Mouse (Mus musculus) thymus, postnatal 14 days (tissue): ENCODE measurements around the gene Dmgdh.

ENCODE experiments used
- DNase-seq: peaks from one replicate; pipeline ENCODE4 v3.0.0; 2021

Dmgdh gene

GRCm38 (mm10) chr13:93773704-93774315 is 99.6 kb downstream of the Dmgdh start:
- DNase-seq: no peak

- DNase-seq: no peak
Measured at GRCm38 (mm10) chr13:93782823-93783222, 108.6 kb downstream of the Dmgdh start.

- DNase-seq: peak; percentile 39
Measured at GRCm38 (mm10) chr13:93785329-93785728, 111.1 kb downstream of the Dmgdh start.

- no peak for DNase-seq
Measured at GRCm38 (mm10) chr13:93786051-93786450, 111.8 kb downstream of the Dmgdh start.

GRCm38 (mm10) chr13:93787647-93788046 is 113.4 kb downstream of the Dmgdh start:
- no peak for DNase-seq

GRCm38 (mm10) chr13:93792945-93793642 is 118.9 kb downstream of the Dmgdh start:
- DNase-seq: peak; percentile 41

GRCm38 (mm10) chr13:93793643-93794182 is 119.5 kb downstream of the Dmgdh start:
- DNase-seq: no peak

GRCm38 (mm10) chr13:93797011-93797600 is 122.9 kb downstream of the Dmgdh start:
- no peak for DNase-seq
